Mouse (Mus musculus): ENCODE results near the gene Neu3. TPM values are rescaled to one million over a fixed set of nuclear protein-coding genes. Genes with fewer than 3 reads are reported as not detected.

Neu3 gene
- polyA plus RNA-seq, 1 experiment, result 0.88 TPM

GRCm38 (mm10) chr7:99838241-99838640 lies 10.0 kb upstream of the Neu3 start:
- TF ChIP-seq POLR2A (IDR thresholded peaks at IDR 0.05; ENCODE audit: insufficient read length, low read depth), result no peak
- TF ChIP-seq TCF3 (IDR thresholded peaks at IDR 0.05; ENCODE audit: insufficient read length, low read depth), result no peak
- TF ChIP-seq TCF12 (IDR thresholded peaks at IDR 0.05; ENCODE audit: insufficient read depth, poor library complexity, severe bottlenecking), result no peak
- TF ChIP-seq MYOD1 (IDR thresholded peaks at IDR 0.05; ENCODE audit: control insufficient read depth in 1 of 3, insufficient read length in 2 of 3, low read depth in 2 of 3), result no peak
- TF ChIP-seq MAX (IDR thresholded peaks at IDR 0.05; ENCODE audit: low read depth), result no peak
- no peak for TF ChIP-seq E2F4 (IDR thresholded peaks at IDR 0.05; ENCODE audit: insufficient read depth)
- TF ChIP-seq REST (IDR thresholded peaks at IDR 0.05; ENCODE audit: insufficient read depth, insufficient read length), result no peak
- TF ChIP-seq CEBPB (IDR thresholded peaks at IDR 0.05; ENCODE audit: insufficient read depth, poor library complexity, severe bottlenecking), result no peak
- TF ChIP-seq MYOG (IDR thresholded peaks at IDR 0.05; ENCODE audit: control insufficient read depth in 1 of 3, insufficient read depth in 1 of 3, insufficient read length in 2 of 3, low read depth in 2 of 3), result no peak
- TF ChIP-seq SRF (IDR thresholded peaks at IDR 0.05; ENCODE audit: control insufficient read depth, insufficient read length, low read depth), result no peak
- Histone ChIP-seq H3K4me3 (no peak overlapping the region), H3K79me2 (ENCODE audit: control insufficient read depth, insufficient read depth) (no peaks in the 10 kb centered on the region), H3K4me2 (ENCODE audit: low read depth) (no peak overlapping the region), H3K36me3 (ENCODE audit: control insufficient read depth, insufficient read depth) (peaks cover 28% of the 10 kb centered on the region), H3ac (ENCODE audit: control insufficient read depth, insufficient read length) (no peak overlapping the region), H3K27me3 (ENCODE audit: control insufficient read depth, insufficient read depth, insufficient read length) (no peaks in the 10 kb centered on the region)

- H3K36me3 ChIP-seq (ENCODE audit: control insufficient read depth, insufficient read depth), result peaks cover 21% of the 10 kb centered on the region
Observed at GRCm38 (mm10) chr7:99837358-99838071, 9.3 kb upstream of the Neu3 start.

GRCm38 (mm10) chr7:99836781-99837180 lies 8.6 kb upstream of the Neu3 start:
- Histone ChIP-seq H3K36me3 (ENCODE audit: control insufficient read depth, insufficient read depth) (peaks cover 21% of the 10 kb centered on the region), H3K4me3 (no peak overlapping the region), H3ac (ENCODE audit: control insufficient read depth, insufficient read length) (no peak overlapping the region), H3K79me2 (ENCODE audit: control insufficient read depth, insufficient read depth) (no peaks in the 10 kb centered on the region), H3K27me3 (ENCODE audit: control insufficient read depth, insufficient read depth, insufficient read length) (no peaks in the 10 kb centered on the region), H3K4me2 (ENCODE audit: low read depth) (no peak overlapping the region)
- TF ChIP-seq TCF3 (IDR thresholded peaks at IDR 0.05; ENCODE audit: insufficient read length, low read depth) (no peak), TCF12 (IDR thresholded peaks at IDR 0.05; ENCODE audit: insufficient read depth, poor library complexity, severe bottlenecking) (no peak)

More at GRCm38 (mm10) chr7:99837358-99838071, 9.3 kb upstream of the Neu3 start:
- H3K4me3 ChIP-seq, result no peak overlapping the region
- H3K4me2 ChIP-seq (ENCODE audit: low read depth), result no peak overlapping the region
- no peaks in the 10 kb centered on the region for H3K79me2 ChIP-seq (ENCODE audit: control insufficient read depth, insufficient read depth)
- TF ChIP-seq MYOD1 (IDR thresholded peaks at IDR 0.05; ENCODE audit: control insufficient read depth in 1 of 3, insufficient read length in 2 of 3, low read depth in 2 of 3), result no peak
- TF ChIP-seq TCF12 (IDR thresholded peaks at IDR 0.05; ENCODE audit: insufficient read depth, poor library complexity, severe bottlenecking), result no peak
- TF ChIP-seq SRF (IDR thresholded peaks at IDR 0.05; ENCODE audit: control insufficient read depth, insufficient read length, low read depth), result no peak
- no peak for TF ChIP-seq POLR2A (IDR thresholded peaks at IDR 0.05; ENCODE audit: insufficient read length, low read depth)
- no peak for TF ChIP-seq MAX (IDR thresholded peaks at IDR 0.05; ENCODE audit: low read depth)
- TF ChIP-seq REST (IDR thresholded peaks at IDR 0.05; ENCODE audit: insufficient read depth, insufficient read length), result no peak
- no peak for TF ChIP-seq CEBPB (IDR thresholded peaks at IDR 0.05; ENCODE audit: insufficient read depth, poor library complexity, severe bottlenecking)
- no peak for TF ChIP-seq MYOG (IDR thresholded peaks at IDR 0.05; ENCODE audit: control insufficient read depth in 1 of 3, insufficient read depth in 1 of 3, insufficient read length in 2 of 3, low read depth in 2 of 3)
- TF ChIP-seq TCF3 (IDR thresholded peaks at IDR 0.05; ENCODE audit: insufficient read length, low read depth), result no peak
- TF ChIP-seq POLR2AphosphoS2 (IDR thresholded peaks at IDR 0.05; ENCODE audit: insufficient read length, low read depth), result no peak
- no peak for TF ChIP-seq USF1 (IDR thresholded peaks at IDR 0.05; ENCODE audit: low read depth)
- no peak overlapping the region for H3ac ChIP-seq (ENCODE audit: control insufficient read depth, insufficient read length)
- H3K27me3 ChIP-seq (ENCODE audit: control insufficient read depth, insufficient read depth, insufficient read length), result no peaks in the 10 kb centered on the region

GRCm38 (mm10) chr7:99834314-99834853 lies 6.2 kb upstream of the Neu3 start:
- no peaks in the 10 kb centered on the region for H3K27me3 ChIP-seq (ENCODE audit: control insufficient read depth, insufficient read depth, insufficient read length)
- no peaks in the 10 kb centered on the region for H3K79me2 ChIP-seq (ENCODE audit: control insufficient read depth, insufficient read depth)
- H3K4me2 ChIP-seq (ENCODE audit: low read depth), result no peak overlapping the region
- no peak overlapping the region for H3K4me3 ChIP-seq
- TF ChIP-seq POLR2AphosphoS2 (IDR thresholded peaks at IDR 0.05; ENCODE audit: insufficient read length, low read depth) (no peak), POLR2A (IDR thresholded peaks at IDR 0.05; ENCODE audit: insufficient read length, low read depth) (no peak), E2F4 (IDR thresholded peaks at IDR 0.05; ENCODE audit: insufficient read depth) (no peak), MYOD1 (IDR thresholded peaks at IDR 0.05; ENCODE audit: control insufficient read depth in 1 of 3, insufficient read length in 2 of 3, low read depth in 2 of 3) (no peak), MYOG (IDR thresholded peaks at IDR 0.05; ENCODE audit: control insufficient read depth in 1 of 3, insufficient read depth in 1 of 3, insufficient read length in 2 of 3, low read depth in 2 of 3) (no peak), REST (IDR thresholded peaks at IDR 0.05; ENCODE audit: insufficient read depth, insufficient read length) (no peak), USF1 (IDR thresholded peaks at IDR 0.05; ENCODE audit: low read depth) (no peak), TCF3 (IDR thresholded peaks at IDR 0.05; ENCODE audit: insufficient read length, low read depth) (no peak), SRF (IDR thresholded peaks at IDR 0.05; ENCODE audit: control insufficient read depth, insufficient read length, low read depth) (no peak), MAX (IDR thresholded peaks at IDR 0.05; ENCODE audit: low read depth) (no peak), TCF12 (IDR thresholded peaks at IDR 0.05; ENCODE audit: insufficient read depth, poor library complexity, severe bottlenecking) (no peak), CEBPB (IDR thresholded peaks at IDR 0.05; ENCODE audit: insufficient read depth, poor library complexity, severe bottlenecking) (no peak)
- peaks cover 14% of the 10 kb centered on the region for H3K36me3 ChIP-seq (ENCODE audit: control insufficient read depth, insufficient read depth)
- no peak overlapping the region for H3ac ChIP-seq (ENCODE audit: control insufficient read depth, insufficient read length)
